Mouse (Mus musculus): ENCODE measurements around the gene Phf11b. TPM values are rescaled to one million over a fixed set of nuclear protein-coding genes. Genes with fewer than 3 reads are reported as not detected.

Phf11b gene
- 1 to 10 TPM; 5.5 to 6.4 TPM for total RNA-seq (2023)

DNA sequence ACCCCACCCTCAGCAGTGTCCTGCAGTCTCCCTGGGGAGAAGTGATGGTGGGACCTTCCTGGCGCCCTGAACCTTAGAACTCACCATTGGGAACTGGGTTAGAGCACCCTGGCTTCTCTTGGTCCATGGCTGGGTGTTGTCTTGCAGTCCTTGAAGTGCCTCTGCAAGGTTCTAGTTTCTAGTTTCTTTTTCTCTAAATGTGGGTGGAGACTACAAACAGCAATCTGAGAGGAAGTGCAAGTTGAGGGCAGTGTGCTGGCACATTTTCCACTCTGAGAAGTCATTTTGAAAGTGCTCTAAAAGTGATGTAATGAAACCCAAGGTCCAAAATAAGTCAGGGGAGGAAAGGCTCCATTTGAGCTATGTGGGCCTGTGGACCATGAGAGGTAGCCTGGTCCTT, at the start of gene Phf11b:
Phf11b (minus strand) TSS at position 163 of the 400 bp plus-strand sequence.

DNA sequence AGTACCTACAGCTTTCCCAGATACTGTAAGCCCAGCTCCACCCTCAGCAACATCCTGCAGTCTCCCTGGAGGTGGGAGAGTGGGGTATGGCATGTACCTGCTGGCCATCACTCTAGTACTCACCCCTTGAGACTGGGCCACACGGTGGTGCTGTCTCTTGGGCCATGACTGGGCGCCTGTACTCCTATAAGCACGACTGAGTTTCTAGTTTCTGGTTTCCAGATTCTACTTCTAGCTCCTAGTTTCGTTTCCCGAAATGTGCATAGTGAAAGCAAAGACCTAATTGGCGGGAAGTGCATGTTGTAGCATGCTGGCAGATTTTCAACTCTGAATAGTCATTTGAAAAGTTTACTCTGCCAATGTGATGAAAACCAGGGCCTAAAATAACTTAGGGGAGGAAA, 24.1 kb upstream of the Phf11b start, which contains the start of gene Phf11d:
Phf11d (minus strand) TSS at position 227 of the 401 bp plus-strand sequence.

DNA sequence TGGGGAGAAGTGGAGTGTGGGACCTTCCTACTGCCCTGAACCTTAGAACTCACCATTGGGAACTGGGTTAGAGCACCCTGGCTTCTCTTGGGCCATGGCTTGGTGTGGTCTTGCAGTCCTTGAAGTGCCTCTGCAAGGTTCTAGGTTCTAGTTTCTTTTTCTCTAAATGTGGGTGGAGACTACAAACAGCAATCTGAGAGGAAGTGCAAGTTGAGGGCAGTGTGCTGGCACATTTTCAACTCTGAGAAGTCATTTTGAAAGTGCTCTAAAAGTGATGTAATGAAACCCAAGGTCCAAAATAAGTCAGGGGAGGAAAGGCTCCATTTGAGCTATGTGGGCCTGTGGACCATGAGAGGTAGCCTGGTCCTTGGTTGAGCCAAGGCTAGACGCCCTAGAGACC, 43.8 kb downstream of the Phf11b start, which contains the start of gene Phf11a:
Phf11a (minus strand) TSS at position 132 of the 400 bp plus-strand sequence.

Other genes with a start within 250 kb of the Phf11b start
- gene 1700129C05Rik, start 198.5 kb downstream of the Phf11b start, total RNA-seq (2023), result not detected
- not detected for gene Gm5142, start 162.6 kb downstream of the Phf11b start, total RNA-seq (2023)
- gene Rcbtb1, start 140.1 kb downstream of the Phf11b start, total RNA-seq (2023), result 1 to 10 TPM; 8.5 to 10.0 TPM
- gene Gm6904, start 81.1 kb downstream of the Phf11b start, total RNA-seq (2023), result under 1 TPM in 1 of 2 experiments, not detected in 1; 0.93 TPM
- 1 to 10 TPM in 1 of 2 experiments, under 1 TPM in 1; 0.94 to 1.1 TPM for gene Phf11a, start 43.8 kb downstream of the Phf11b start, total RNA-seq (2023)
- 1 to 10 TPM; 3.3 to 4.5 TPM for gene Phf11d, start 24.1 kb upstream of the Phf11b start, total RNA-seq (2023)
- 1 to 10 TPM; 1.4 to 1.8 TPM for gene Phf11c, start 54.0 kb upstream of the Phf11b start, total RNA-seq (2023)
- gene Setdb2, start 99.5 kb upstream of the Phf11b start, total RNA-seq (2023), result 10 to 100 TPM; 14.3 to 20.0 TPM
- gene Cab39l, start 99.6 kb upstream of the Phf11b start, total RNA-seq (2023), result 10 to 100 TPM; 14.2 to 15.6 TPM

Measured in neutrophil, adult 83 days (primary cell).